Mouse (Mus musculus) C2C12 (cell line): ENCODE results near the gene Tspan14. TPM values are rescaled to one million over a fixed set of nuclear protein-coding genes. Genes with fewer than 3 reads are reported as not detected.

Source experiments
- H3K27me3 ChIP-seq: one replicate; pipeline ENCODE4 v1.6.1; 2011; ENCODE audit not compliant: control insufficient read depth, insufficient read depth, insufficient read length
- H3K36me3 ChIP-seq: one replicate; pipeline ENCODE4 v1.6.1; 2011; ENCODE audit not compliant: control insufficient read depth, insufficient read depth
- H3K4me3 ChIP-seq: one replicate; pipeline ENCODE4 v1.5.1; 2011; ENCODE audit warnings: mild to moderate bottlenecking, control low read depth; ENCODE audit not compliant: poor library complexity, insufficient read depth, severe bottlenecking
- H3K79me2 ChIP-seq: one replicate; pipeline ENCODE4 v1.6.1; 2011; ENCODE audit not compliant: control insufficient read depth, insufficient read depth
- H3K79me3 ChIP-seq: one replicate; pipeline ENCODE4 v1.6.1; 2011; ENCODE audit warnings: low read depth, control low read depth
- H3ac ChIP-seq: one replicate; pipeline ENCODE3; 2011; ENCODE audit warnings: low read depth; ENCODE audit not compliant: control insufficient read depth, insufficient read length
- CEBPB ChIP-seq: IDR thresholded peaks from one replicate; pipeline ENCODE4 v1.6.1; 2011; ENCODE audit warnings: low read depth, mild to moderate bottlenecking, control low read depth, moderate library complexity
- CTCF ChIP-seq: IDR thresholded peaks from one replicate; pipeline ENCODE4 v1.5.1; 2011; ENCODE audit not compliant: control insufficient read depth, insufficient read depth, insufficient read length
- FOSL1 ChIP-seq: IDR thresholded peaks from one replicate; pipeline ENCODE4 v1.8.0; 2011; ENCODE audit warnings: mild to moderate bottlenecking, low read length; ENCODE audit not compliant: poor library complexity, insufficient read depth, severe bottlenecking
- MAX ChIP-seq: IDR thresholded peaks from one replicate; pipeline ENCODE4 v1.6.1; 2011; ENCODE audit warnings: mild to moderate bottlenecking, control low read depth
- MYOD1 ChIP-seq: IDR thresholded peaks from one replicate; pipeline ENCODE4 v1.6.1; 2011; ENCODE audit warnings: low read depth; ENCODE audit not compliant: control insufficient read depth, insufficient read length
- MYOG ChIP-seq: IDR thresholded peaks from one replicate; pipeline ENCODE4 v1.6.1; 2011; ENCODE audit not compliant: control insufficient read depth, insufficient read length; ENCODE audit errors: extremely low read depth
- USF1 ChIP-seq: IDR thresholded peaks from one replicate; pipeline ENCODE4 v1.6.1; 2011; ENCODE audit warnings: low read depth, mild to moderate bottlenecking, control low read depth, moderate library complexity
- polyA plus RNA-seq: library from polyadenylated mRNA; unstranded; fragments of >200 nt; fragmentation: generic; extraction: Trizol; gene quantifications from one replicate; pipeline ENCODE4 v1.2.1, GENCODE M21; 2012; ENCODE audit warnings: missing spikeins

Tspan14 gene
- polyA plus RNA-seq, 1 experiment, result 41.5 TPM

- Histone ChIP-seq H3K4me3 (no peak overlapping the region), H3K79me2 (peaks cover 88% of the 10 kb centered on the region), H3K36me3 (peaks cover 4% of the 10 kb centered on the region), H3ac (no peak overlapping the region), H3K79me3 (peaks cover 25% of the 10 kb centered on the region), H3K27me3 (no peaks in the 10 kb centered on the region)
- TF ChIP-seq CEBPB (no peak), MAX (no peak), USF1 (no peak), CTCF (no peak), MYOG (no peak), MYOD1 (no peak), FOSL1 (no peak)
These were observed 39.6 kb downstream of the Tspan14 start for GRCm38 (mm10) chr14:40927041-40927440.

DNA sequence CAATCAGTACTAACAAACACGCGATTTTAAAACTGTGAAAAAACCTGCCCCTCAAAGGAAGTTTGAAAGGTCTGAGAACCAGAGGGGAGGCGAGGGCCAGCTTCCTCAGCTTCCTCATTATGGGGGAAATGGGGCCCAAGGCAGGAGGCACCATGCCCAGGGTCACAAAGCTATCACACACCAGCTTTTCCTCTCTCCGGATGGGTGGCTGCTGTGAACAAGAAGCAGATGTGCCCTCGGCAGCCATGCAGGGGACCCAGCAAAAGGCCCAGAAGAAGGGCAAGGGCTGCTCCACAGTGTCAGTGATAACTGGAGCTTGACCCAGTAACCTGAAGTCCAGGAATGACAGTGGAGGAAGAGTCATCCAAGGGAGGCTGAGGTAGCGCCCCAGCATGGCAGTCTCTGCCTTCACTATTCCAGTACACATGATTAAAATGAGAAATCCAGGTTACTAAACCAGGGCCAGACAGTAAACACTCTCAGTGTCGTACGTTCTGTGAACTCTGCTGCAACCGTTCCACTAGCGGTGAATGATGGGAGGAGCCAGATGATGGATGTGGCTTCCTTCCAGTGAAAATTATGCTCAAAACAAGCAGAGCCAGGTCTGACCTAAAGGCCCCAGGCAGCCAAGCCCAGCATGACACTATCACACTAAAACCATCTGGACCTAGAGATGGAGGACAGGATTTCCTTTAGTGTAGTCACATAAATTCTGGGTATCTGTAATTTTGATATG is 42.1 kb downstream of the Tspan14 start:
- Histone ChIP-seq H3K27me3 (no peaks in the 10 kb centered on the region), H3K79me3 (peaks cover 28% of the 10 kb centered on the region), H3K79me2 (peaks cover 86% of the 10 kb centered on the region), H3K36me3 (no peaks in the 10 kb centered on the region), H3ac (no peak overlapping the region), H3K4me3 (no peak overlapping the region)
- TF ChIP-seq MYOD1 (no peak), CTCF (no peak), USF1 (no peak), MYOG (no peak), CEBPB (no peak), FOSL1 (no peak), MAX (no peak)

- Histone ChIP-seq H3K79me2 (peaks cover 53% of the 10 kb centered on the region), H3K36me3 (peaks cover 2% of the 10 kb centered on the region)
- TF ChIP-seq CEBPB (no peak), MYOD1 (no peak)
These were observed 45.4 kb downstream of the Tspan14 start for GRCm38 (mm10) chr14:40921241-40921640.

DNA sequence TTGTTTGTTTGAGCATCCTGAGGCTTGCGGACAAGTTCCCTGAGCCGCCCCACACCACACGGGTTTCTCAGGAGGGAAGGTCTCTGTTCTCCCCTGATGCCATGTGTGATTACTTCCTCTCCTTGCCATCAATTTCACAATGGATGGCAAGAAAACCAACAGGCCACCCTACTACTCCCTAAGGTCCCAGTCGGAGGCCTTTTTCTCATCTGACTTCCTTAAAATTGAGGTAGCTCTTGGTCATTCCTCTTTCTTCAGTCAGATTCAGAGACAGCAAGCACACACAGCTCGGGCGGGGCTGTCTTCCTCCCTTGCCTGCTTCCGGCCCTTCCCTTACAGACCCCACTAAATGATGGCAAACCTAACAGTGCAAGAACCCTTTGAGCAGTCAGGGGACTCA is 47.1 kb downstream of the Tspan14 start:
- no peak overlapping the region for H3ac ChIP-seq
- peaks cover 38% of the 10 kb centered on the region for H3K79me2 ChIP-seq
- peaks cover 5% of the 10 kb centered on the region for H3K79me3 ChIP-seq
- no peaks in the 10 kb centered on the region for H3K27me3 ChIP-seq
- H3K36me3 ChIP-seq, result peaks cover 16% of the 10 kb centered on the region
- TF ChIP-seq CTCF (no peak), MAX (no peak), MYOG (no peak), FOSL1 (no peak), CEBPB (no peak), USF1 (no peak), MYOD1 (no peak)
- no peak overlapping the region for H3K4me3 ChIP-seq

More at GRCm38 (mm10) chr14:40921241-40921640, 45.4 kb downstream of the Tspan14 start:
- no peaks in the 10 kb centered on the region for H3K27me3 ChIP-seq
- H3K79me3 ChIP-seq, result peaks cover 10% of the 10 kb centered on the region
- H3ac ChIP-seq, result no peak overlapping the region
- no peak overlapping the region for H3K4me3 ChIP-seq

DNA sequence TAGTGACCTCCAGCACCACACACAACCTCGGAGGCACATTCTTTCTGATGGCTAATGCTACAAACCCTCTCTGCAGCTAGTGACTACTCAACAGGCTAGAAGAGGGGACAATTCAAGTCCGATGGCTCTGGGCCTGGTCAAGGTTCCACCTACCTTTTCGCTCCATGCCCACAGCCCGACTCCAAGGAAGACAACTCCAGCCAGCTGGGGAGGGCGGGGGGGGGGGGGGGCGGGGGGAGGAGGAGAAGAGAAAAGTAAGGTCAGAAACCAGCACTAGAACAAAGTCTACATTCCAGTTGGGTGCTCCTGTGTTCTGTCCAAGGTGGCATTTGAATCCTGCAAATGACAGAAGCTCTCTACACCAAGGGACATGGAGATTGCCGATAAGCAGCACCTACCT is 48.1 kb downstream of the Tspan14 start:
- H3K27me3 ChIP-seq, result no peaks in the 10 kb centered on the region
- H3K79me2 ChIP-seq, result peaks cover 31% of the 10 kb centered on the region
- peaks cover 27% of the 10 kb centered on the region for H3K36me3 ChIP-seq
- no peak overlapping the region for H3K4me3 ChIP-seq
- no peak overlapping the region for H3ac ChIP-seq
- TF ChIP-seq CTCF, result no peak
- H3K79me3 ChIP-seq, result peaks cover 3% of the 10 kb centered on the region

GRCm38 (mm10) chr14:40917632-40918031 is 49.0 kb downstream of the Tspan14 start:
- H3K36me3 ChIP-seq, result peaks cover 33% of the 10 kb centered on the region
- TF ChIP-seq CTCF, result peak; percentile 93
- TF ChIP-seq MAX, result no peak
- no peak overlapping the region for H3K4me3 ChIP-seq
- H3K27me3 ChIP-seq, result no peaks in the 10 kb centered on the region
- no peak overlapping the region for H3ac ChIP-seq
- peaks cover 23% of the 10 kb centered on the region for H3K79me2 ChIP-seq
- peaks cover 3% of the 10 kb centered on the region for H3K79me3 ChIP-seq
